Mouse (Mus musculus) ES-E14 (cell line): ENCODE results near the gene Tbxa2r. TPM values are rescaled to one million over a fixed set of nuclear protein-coding genes. Genes with fewer than 3 reads are reported as not detected.

Source experiments
- DNase-seq: peaks from one replicate; pipeline ENCODE4 v3.0.0-alpha.2; 2013; ENCODE audit warnings: low read depth, low spot score
- H3K27ac ChIP-seq: 2 replicates; pipeline ENCODE4 v1.5.1; 2012; ENCODE audit warnings: low read depth, mild to moderate bottlenecking, low read length, moderate library complexity, mixed read lengths; ENCODE audit not compliant: poor library complexity, insufficient read depth, severe bottlenecking
- H3K36me3 ChIP-seq: 2 replicates; pipeline ENCODE4 v1.6.1; 2012; ENCODE audit warnings: mild to moderate bottlenecking, low read length, moderate library complexity, mixed read lengths; ENCODE audit not compliant: control insufficient read depth, poor library complexity, insufficient read depth, severe bottlenecking
- H3K4me1 ChIP-seq, 2 experiments: fragments of 150-350 bp in 1 of 2; sonication (generic) in 1 of 2; 2 replicates each; pipeline ENCODE4 v1.6.1; 2012; ENCODE audit warnings: low read length in 2 of 2, mild to moderate bottlenecking in 1 of 2, mixed read lengths in 1 of 2; ENCODE audit not compliant: control insufficient read depth in 2 of 2, insufficient read depth in 2 of 2, poor library complexity in 1 of 2
- H3K4me3 ChIP-seq, 2 experiments: fragments of 150-350 bp in 1 of 2; sonication (generic) in 1 of 2; 2 replicates each; pipeline ENCODE4 v1.5.1; 2012; ENCODE audit warnings: low read length in 2 of 2, low read depth in 1 of 2, mild to moderate bottlenecking in 1 of 2, mixed read lengths in 1 of 2; ENCODE audit not compliant: insufficient read depth in 1 of 2, poor library complexity in 1 of 2, severe bottlenecking in 1 of 2
- H3K9ac ChIP-seq: 2 replicates; pipeline ENCODE4 v1.6.1; 2012; ENCODE audit warnings: low read depth, mild to moderate bottlenecking, low read length, mixed read lengths; ENCODE audit not compliant: poor library complexity, insufficient read depth, severe bottlenecking
- H3K9me3 ChIP-seq: fragments of 150-350 bp; sonication (generic); 2 replicates; pipeline ENCODE4 v1.6.1; 2012; ENCODE audit warnings: low read depth, mild to moderate bottlenecking, low read length; ENCODE audit not compliant: control insufficient read depth, insufficient read depth
- CHD2 ChIP-seq: IDR thresholded peaks from 2 replicates; pipeline ENCODE4 v1.6.1; 2014; ENCODE audit warnings: mild to moderate bottlenecking, low read depth, low read length, inconsistent platforms
- HCFC1 ChIP-seq: IDR thresholded peaks from 2 replicates; pipeline ENCODE4 v1.6.1; 2012; ENCODE audit warnings: low read length, inconsistent platforms, borderline replicate concordance; ENCODE audit not compliant: insufficient read depth
- MAFK ChIP-seq: IDR thresholded peaks from 2 replicates; pipeline ENCODE4 v1.6.1; 2014; ENCODE audit warnings: mild to moderate bottlenecking, low read depth, low read length, inconsistent platforms; ENCODE audit not compliant: insufficient read depth
- ZC3H11A ChIP-seq: IDR thresholded peaks from 2 replicates; pipeline ENCODE4 v1.6.1; 2012; ENCODE audit warnings: low read depth, mild to moderate bottlenecking, inconsistent platforms, low read length, borderline replicate concordance
- ZNF384 ChIP-seq: IDR thresholded peaks from 2 replicates; pipeline ENCODE4 v1.6.1; 2012; ENCODE audit warnings: low read depth, low read length, inconsistent platforms
- in situ Hi-C, 2 experiments: fragments of 600-800 bp; cut with MboI; formaldehyde crosslinking; loops; one replicate each; pipeline ENCODE4 v1.15.1; 2025; ENCODE audit warnings: low sequenced_read_pairs in 2 of 2, inconsistent platforms in 1 of 2; ENCODE audit not compliant: unreplicated experiment in 2 of 2
- total RNA-seq: library from RNA; depleted of rRNA; stranded (reverse); fragments of 300-350 nt; gene quantifications from 2 replicates; pipeline ENCODE4 v1.2.3, GENCODE M21; 2012

Gene Tbxa2r
- total RNA-seq, 1 experiment, result 2.3 TPM

DNA sequence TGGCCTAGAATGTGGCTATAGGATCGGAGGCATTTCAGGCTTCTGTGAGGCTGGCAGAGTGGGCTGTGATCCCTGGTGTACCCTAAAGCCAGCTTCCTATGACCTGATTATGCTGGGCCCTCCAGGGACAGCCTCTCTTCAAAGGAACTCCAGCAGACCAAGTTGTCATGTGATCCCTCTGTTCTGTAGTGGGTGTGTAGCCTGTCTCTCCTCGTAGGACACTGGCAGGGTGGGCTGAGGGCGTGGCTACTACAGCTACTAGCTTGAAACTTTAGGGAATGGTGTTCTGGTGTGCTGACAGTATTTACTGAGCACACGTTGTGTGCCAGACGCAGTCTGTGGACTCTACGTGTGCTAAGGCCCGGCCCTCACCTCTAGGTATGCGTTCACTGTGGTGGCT lies 32.2 kb downstream of the Tbxa2r start:
- DNase-seq, result no peak
- Histone ChIP-seq H3K27ac (no peak overlapping the region), H3K4me3 (peak overlapping the region in 1 of 2 experiments; percentile 28; a peak in 2 of 4 replicates), H3K4me1 (peaks cover 8 to 54% of the 10 kb centered on the region in 2 experiments; a peak in 3 of 4 replicates), H3K36me3 (peaks cover 31% of the 10 kb centered on the region; the same call in 1 of the 2 replicates), H3K9ac (no peak overlapping the region), H3K9me3 (no peaks in the 10 kb centered on the region)
- TF ChIP-seq ZC3H11A (no peak), HCFC1 (no peak), CHD2 (no peak), ZNF384 (no peak), MAFK (no peak)
- in situ Hi-C loops, result no loop called here

GRCm38 (mm10) chr10:81362336-81362949 lies 33.9 kb downstream of the Tbxa2r start:
- in situ Hi-C loops, result no loop called here
- Histone ChIP-seq H3K36me3 (peaks cover 42% of the 10 kb centered on the region; the same call in 1 of the 2 replicates), H3K4me3 (no peak overlapping the region), H3K27ac (no peak overlapping the region), H3K9ac (no peak overlapping the region), H3K4me1 (peaks cover 8 to 54% of the 10 kb centered on the region in 2 experiments; a peak in 3 of 4 replicates), H3K9me3 (no peaks in the 10 kb centered on the region)
- no peak for DNase-seq
- TF ChIP-seq ZNF384, result no peak

DNA sequence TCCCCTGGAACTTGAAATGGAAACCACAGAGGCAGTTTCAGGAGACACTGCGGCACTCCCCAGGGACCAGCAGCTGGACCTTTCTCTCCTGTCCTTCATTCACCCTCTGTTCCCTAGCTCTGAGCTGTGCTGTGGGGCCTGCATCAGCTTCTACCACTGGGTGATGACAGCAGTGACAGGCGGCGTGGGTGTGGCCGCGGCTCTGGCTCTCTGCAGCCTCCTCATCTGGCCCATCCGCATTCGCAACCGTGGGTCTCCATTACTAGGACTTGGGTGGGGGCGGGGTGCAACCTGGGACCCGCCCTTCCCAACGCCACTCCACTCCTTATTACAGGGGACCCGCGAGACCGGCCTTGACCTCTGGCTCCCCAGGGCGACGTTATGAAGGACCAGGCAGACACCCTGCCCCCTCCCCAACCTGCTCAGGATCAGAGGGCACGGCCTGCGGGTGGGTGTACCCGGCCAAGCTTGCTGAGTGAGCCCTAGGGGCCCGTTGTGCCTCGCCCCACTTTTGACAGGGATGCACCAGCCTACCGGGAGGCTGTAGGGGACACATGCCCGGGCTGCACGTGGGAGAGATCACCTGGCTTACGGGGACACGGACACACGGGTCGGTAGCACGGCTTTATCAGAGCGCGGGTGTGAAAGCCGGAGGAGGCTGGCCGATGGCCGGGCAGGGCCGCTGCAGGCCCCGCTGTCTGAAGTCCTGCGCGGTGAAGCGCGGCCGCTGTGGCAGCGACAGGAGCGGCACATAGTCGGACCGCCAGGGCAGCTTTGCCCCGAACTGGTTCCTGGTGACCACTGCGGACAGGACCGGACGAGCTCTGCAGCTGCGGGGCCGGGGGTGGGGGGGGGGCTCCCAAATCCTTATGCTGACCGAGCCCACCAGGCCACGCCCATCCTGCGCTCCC lies 35.2 kb downstream of the Tbxa2r start:
- H3K27ac ChIP-seq, result no peak overlapping the region
- peaks cover 54% of the 10 kb centered on the region for H3K36me3 ChIP-seq
- no peaks in the 10 kb centered on the region for H3K9me3 ChIP-seq
- no peak for DNase-seq
- in situ Hi-C loops, result no loop called here
- peaks cover 3 to 49% of the 10 kb centered on the region in 2 experiments; a peak in 3 of 4 replicates for H3K4me1 ChIP-seq
- H3K4me3 ChIP-seq, result peak overlapping the region; percentile 23 to 28; a peak in 3 of 4 replicates
- TF ChIP-seq CHD2 (no peak), ZC3H11A (no peak), MAFK (no peak), ZNF384 (no peak), HCFC1 (no peak; the same call in 1 of the 2 replicates)
- H3K9ac ChIP-seq, result no peak overlapping the region

- Histone ChIP-seq H3K4me3 (peak overlapping the region in 1 of 2 experiments; percentile 10; a peak in 1 of 4 replicates), H3K4me1 (peaks cover 3 to 49% of the 10 kb centered on the region in 2 experiments; a peak in 3 of 4 replicates), H3K9ac (peak overlapping the region; percentile 5; the same call in 1 of the 2 replicates), H3K27ac (no peak overlapping the region), H3K36me3 (peaks cover 64% of the 10 kb centered on the region), H3K9me3 (no peaks in the 10 kb centered on the region)
- TF ChIP-seq MAFK (no peak), ZC3H11A (no peak), CHD2 (no peak), ZNF384 (no peak), HCFC1 (no peak)
- in situ Hi-C loops, result no loop called here
- no peak for DNase-seq
Measured at GRCm38 (mm10) chr10:81364666-81365065, 36.1 kb downstream of the Tbxa2r start.
